Mouse (Mus musculus): ENCODE results near the gene Nck2.

The Nck2 gene

GRCm38 (mm10) chr1:43444531-43444930 is at the start of gene Nck2:
Nck2 (plus strand) TSS chr1:43444579.
- no peak for DNase-seq (ENCODE audit: low spot score in 2 of 2)

- no peak for DNase-seq (ENCODE audit: low spot score in 2 of 2)
Observed at GRCm38 (mm10) chr1:43395040-43395439, 49.3 kb upstream of the Nck2 start.

GRCm38 (mm10) chr1:43395799-43396198 is 48.6 kb upstream of the Nck2 start:
- no peak for DNase-seq (ENCODE audit: low spot score in 2 of 2)

GRCm38 (mm10) chr1:43396522-43396921 is 47.9 kb upstream of the Nck2 start:
- DNase-seq (ENCODE audit: low spot score in 2 of 2) = no peak

GRCm38 (mm10) chr1:43397096-43397495 is 47.3 kb upstream of the Nck2 start:
- no peak for DNase-seq (ENCODE audit: low spot score in 2 of 2)

GRCm38 (mm10) chr1:43398738-43399601 is 45.4 kb upstream of the Nck2 start:
- DNase-seq (ENCODE audit: low spot score in 2 of 2) = no peak

GRCm38 (mm10) chr1:43399602-43400216 is 44.7 kb upstream of the Nck2 start:
- no peak for DNase-seq (ENCODE audit: low spot score in 2 of 2)

GRCm38 (mm10) chr1:43400655-43401054 is 43.7 kb upstream of the Nck2 start:
- DNase-seq (ENCODE audit: low spot score in 2 of 2) = no peak

- no peak for DNase-seq (ENCODE audit: low spot score in 2 of 2)
Observed at GRCm38 (mm10) chr1:43403341-43403740, 41.0 kb upstream of the Nck2 start.

GRCm38 (mm10) chr1:43404693-43405678 is 39.4 kb upstream of the Nck2 start:
- no peak for DNase-seq (ENCODE audit: low spot score in 2 of 2)

GRCm38 (mm10) chr1:43409019-43409418 is 35.4 kb upstream of the Nck2 start:
- no peak for DNase-seq (ENCODE audit: low spot score in 2 of 2)

- DNase-seq (ENCODE audit: low spot score in 2 of 2) = no peak
Observed at GRCm38 (mm10) chr1:43412825-43413224, 31.6 kb upstream of the Nck2 start.

- no peak for DNase-seq (ENCODE audit: low spot score in 2 of 2)
Observed at GRCm38 (mm10) chr1:43413298-43413697, 31.1 kb upstream of the Nck2 start.

- no peak for DNase-seq (ENCODE audit: low spot score in 2 of 2)
Observed at GRCm38 (mm10) chr1:43413749-43414148, 30.6 kb upstream of the Nck2 start.

GRCm38 (mm10) chr1:43414228-43414627 is 30.2 kb upstream of the Nck2 start:
- no peak for DNase-seq (ENCODE audit: low spot score in 2 of 2)

GRCm38 (mm10) chr1:43414971-43415370 is 29.4 kb upstream of the Nck2 start:
- no peak for DNase-seq (ENCODE audit: low spot score in 2 of 2)

- DNase-seq (ENCODE audit: low spot score in 2 of 2) = no peak
Observed at GRCm38 (mm10) chr1:43422969-43423748, 21.2 kb upstream of the Nck2 start.

- no peak for DNase-seq (ENCODE audit: low spot score in 2 of 2)
Observed at GRCm38 (mm10) chr1:43426526-43426925, 17.9 kb upstream of the Nck2 start.

GRCm38 (mm10) chr1:43426993-43427535 is 17.3 kb upstream of the Nck2 start:
- no peak for DNase-seq (ENCODE audit: low spot score in 2 of 2)

GRCm38 (mm10) chr1:43429924-43430876 is 14.2 kb upstream of the Nck2 start:
- no peak for DNase-seq (ENCODE audit: low spot score in 2 of 2)

Data from frontal cortex, postnatal 25 days (tissue).